Mouse (Mus musculus) ovary, adult 18-20 months (tissue): Measurements from ENCODE around the gene Arhgap15.

Experiments used
- DNase-seq: peaks from one replicate; pipeline ENCODE4 v3.0.0; 2022; ENCODE audit warnings: low spot score, mixed read lengths

Arhgap15 gene

DNA sequence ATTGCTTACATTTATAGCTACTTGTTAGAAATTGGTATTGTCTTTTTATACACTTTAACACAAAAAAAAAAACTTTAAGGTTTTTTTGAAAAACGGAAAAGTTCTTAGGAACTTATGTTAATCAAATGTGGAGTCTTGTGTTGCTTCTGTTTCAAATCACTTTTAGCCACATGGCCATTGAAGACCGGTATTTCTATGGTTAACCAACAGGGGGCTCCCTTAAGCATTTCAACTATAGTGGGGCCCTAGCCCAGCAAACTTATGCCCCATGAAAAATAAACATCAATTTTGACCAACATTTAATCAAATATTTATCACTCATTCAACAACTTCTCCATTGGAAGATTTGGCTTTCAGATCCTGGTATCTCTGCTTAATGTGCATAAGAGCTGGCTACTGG lies 557.5 kb downstream of the Arhgap15 start:
- DNase-seq: no peak

DNA sequence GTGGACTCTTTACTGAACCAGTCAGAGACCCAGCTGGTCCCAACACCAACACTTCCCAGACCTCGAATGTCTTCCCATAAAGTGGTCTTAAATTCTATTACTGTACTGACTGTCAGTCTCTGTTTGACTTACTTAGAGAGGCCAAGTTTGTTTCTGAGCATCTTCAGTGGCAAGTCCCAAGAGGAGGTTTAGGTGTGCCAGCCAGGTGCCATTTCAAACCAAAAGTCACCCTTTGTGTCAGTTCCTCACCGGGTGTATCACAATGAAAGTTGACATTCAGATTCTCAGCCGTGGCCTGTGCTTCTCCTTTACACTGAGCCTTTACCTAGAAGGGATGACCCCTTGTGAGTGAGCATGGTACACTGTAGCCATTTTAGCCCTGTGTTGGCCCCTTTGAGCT lies 560.5 kb downstream of the Arhgap15 start:
- DNase-seq: no peak

DNA sequence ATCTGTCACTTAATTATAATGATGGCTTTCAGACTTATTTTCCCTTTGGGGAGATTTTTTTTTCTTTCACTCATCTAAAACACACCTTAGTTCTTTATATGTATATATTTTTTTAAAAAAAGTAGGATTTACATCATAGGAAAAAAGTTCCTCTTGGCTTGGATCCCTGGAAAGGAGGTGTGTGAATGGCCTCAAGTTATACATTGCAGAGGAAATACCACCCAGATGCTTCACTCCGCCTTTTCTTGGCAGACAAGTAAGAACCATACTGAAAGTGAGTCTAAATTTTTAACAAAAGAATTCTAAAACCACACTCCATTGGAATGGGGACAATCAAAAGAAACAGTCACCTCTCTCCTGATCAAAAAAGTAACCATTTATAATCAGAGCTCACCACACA lies 560.9 kb downstream of the Arhgap15 start:
- DNase-seq: no peak

DNA sequence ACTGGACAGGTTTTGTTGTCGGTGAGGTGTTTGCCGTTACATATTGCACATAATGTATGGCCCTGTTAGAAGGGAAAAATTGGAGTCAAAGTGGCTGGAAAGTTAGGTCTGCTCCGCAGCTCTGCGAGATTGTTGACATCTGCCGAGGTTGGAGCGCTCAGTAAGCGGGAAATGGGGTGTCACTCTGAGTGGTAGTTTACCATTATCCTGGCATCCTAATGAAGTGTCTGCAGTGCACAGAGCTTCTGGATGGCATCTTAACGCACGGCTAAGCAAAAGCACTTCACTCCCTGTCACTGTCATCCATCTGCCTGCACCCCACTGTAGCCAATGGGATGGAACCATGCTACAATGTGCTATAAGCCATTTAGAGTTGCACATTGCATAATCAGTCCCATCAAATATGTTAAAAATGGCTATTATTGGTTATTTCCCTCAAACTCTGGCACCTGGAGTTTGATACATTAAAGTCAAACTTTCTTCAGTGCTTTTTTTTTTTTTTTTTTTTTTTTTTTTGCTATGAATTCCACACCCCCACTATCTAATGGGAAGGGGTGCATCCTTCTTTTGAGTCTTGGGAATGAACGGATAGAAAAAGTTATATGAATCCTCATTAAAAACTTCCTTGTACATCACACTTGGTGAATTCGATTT lies 561.6 kb downstream of the Arhgap15 start:
- no peak for DNase-seq

DNA sequence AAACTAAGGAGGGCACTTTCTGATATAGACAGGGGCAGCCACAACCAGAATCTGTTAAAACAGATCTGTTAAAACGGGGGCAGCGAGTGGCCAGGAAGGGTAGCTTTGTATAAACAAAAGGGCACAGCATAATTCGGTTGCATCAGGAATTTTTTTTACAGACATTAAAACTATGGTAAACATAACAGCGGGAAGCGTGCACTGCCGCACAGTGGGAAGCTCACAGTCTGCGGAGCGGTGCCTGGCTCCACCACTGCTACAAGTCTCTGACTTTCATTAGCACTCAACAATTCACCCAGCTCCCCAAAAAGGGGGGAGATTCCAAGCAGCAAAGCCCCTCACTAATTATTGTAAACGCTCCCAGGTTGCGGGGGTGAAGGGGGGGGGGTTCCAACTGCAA lies 562.6 kb downstream of the Arhgap15 start:
- DNase-seq: no peak

DNA sequence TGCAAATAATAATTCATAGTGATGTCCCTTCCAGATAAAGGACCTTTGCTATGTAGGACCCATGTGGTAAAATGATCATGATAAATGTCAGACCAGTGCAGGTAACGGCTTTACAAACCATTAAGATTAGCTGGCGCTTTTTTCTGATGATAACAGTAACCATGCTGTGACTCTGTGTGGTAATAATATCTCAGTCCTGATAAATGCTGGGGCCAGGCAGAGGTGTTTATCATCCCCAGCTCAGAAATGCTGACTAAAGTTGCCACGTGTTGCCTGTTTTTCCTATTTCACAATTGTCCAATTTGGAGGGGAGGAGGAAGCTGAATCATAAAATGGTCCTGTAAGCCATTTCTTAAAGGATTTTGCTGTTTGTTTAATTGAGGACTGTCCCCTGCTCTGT lies 564.9 kb downstream of the Arhgap15 start:
- DNase-seq: no peak

DNA sequence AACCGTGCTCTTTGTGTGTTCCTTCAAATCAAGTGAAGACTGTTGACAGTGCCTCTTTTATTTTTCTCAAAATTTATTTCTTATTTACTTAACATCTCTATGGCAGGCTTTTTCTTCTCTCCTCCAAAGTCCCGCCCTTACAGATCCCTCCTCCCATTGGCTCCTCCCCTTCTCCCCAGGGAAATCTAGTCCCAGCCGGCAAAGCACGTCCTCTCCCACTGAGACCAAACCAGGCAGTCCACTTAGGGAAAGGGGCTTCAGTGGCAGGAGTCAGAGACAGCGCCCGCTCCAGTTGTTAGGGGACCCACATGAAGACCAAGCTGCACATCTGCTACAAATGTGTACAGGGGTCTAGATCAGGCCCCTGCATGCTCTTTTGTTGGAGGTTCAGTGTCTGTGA lies 569.8 kb downstream of the Arhgap15 start:
- DNase-seq: no peak

DNA sequence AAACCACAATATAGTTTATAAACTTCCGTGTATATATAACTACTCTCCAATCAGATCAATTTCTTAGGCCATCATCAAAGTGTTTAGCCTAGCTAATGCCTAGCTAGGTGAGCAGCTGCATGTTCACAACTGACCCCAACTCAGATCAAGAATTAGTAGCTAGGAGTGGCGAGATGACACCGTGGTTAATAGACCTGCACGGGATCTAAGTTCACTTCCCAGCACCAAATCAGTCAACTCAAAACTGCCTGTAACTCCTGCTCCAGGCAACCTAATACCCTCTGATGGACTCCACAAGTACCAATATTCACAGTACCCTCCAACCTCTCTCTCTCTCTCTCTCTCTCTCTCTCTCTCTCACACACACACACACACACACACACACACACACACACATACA lies 570.9 kb downstream of the Arhgap15 start:
- DNase-seq: no peak

DNA sequence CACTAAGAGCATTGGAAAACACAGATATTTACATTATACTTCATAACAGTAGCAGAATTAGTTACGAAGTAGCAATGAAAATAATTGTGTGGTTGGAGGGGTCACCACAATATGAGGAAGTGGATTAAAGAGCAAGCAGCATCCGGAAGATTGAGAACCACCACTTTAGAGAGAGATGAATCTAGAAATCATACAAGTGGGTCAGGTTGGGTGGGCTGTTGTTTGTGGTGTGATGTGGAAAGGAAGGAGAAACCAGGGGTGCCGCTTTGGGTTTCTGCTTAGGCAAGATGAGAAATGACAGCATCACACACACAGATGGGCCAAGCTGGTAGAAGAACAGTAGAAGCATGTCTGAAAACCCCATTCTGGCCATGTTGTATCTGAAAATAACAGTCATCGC lies 575.2 kb downstream of the Arhgap15 start:
- DNase-seq: no peak

DNA sequence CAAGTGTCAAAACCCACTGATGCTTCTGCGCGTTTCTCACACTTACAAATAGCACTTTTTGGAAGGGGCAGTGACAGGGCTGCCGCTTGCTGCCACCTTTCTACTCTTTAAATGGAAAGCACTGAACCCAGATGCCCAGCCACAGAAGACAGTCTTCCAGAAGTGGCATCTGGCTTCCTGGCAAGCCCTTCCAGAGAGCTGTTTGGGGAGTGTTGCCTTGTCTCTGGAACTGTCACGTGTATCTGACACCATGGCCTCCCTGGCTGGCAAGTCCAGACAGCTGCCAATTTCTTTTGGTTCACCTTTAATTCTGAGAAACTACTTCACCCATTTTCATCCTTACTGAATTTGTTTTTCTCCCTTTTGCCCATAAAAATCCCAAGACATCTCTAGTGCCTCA lies 584.7 kb downstream of the Arhgap15 start:
- no peak for DNase-seq

DNA sequence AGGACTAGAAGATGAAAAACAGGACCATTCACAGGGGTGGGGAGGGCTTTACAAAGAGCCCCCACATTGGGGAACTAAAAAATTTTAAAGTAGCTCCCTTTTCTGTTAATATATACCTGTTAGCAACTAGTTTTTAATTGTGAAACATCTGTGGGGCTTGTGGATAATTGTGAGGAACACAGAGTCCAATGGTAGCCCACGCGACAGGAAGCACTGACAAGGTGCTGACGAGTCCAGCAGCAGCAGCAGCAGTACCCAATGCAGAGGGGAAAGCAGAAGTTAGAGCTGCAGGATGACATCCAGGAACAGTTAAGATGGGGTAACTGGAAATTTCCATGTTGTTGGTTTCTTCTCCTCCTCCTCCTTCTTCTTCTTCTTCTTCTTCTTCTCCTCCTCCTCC lies 585.4 kb downstream of the Arhgap15 start:
- DNase-seq: no peak

DNA sequence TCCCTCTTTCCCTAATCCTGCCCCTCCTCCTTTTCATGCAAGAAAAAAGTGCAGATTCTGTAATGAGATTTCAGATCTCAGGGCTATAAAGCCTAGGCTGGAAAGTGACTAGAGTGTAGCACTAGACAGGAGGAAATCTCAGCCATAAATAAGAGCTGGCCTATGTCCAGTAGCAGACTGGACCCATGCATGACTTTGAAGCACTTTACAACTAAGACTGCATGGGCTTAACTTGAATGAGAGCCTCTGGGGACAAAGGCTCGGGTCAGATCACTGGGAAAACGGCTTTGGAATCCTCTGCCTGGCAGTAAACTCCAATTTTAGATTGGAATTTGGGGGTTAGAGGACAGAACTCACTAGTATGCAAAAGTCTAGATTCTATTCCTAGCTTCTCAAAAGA lies 585.9 kb downstream of the Arhgap15 start:
- DNase-seq: no peak

DNA sequence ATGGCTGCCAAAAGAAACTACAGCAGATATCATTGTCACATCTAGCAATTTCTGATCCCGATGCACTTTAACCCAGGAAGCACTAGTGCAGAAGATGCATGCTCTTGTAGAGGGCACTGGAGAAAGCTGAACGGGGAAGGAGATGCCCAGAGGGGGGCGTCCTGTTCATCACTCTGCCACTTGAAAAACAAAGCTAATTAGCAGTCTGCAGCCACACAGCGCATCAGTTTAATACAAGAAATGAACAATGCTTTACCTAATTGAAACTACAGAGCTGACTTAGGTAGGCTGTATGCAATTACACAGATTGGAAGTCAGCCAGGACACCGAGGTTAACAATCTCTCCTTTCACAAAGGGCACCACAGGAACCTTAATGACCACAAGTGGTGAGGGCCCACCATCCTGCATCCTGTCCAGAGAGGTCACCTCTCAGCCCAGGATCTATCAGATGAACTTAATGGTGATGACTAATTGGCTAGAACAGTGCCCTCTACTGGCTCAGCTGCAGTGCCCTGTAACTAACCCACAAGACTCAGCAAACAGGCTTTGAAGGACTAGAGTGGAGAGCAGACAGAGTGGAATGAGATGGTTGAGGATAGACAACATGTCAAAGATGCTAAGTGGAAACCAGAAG lies 588.2 kb downstream of the Arhgap15 start:
- no peak for DNase-seq

DNA sequence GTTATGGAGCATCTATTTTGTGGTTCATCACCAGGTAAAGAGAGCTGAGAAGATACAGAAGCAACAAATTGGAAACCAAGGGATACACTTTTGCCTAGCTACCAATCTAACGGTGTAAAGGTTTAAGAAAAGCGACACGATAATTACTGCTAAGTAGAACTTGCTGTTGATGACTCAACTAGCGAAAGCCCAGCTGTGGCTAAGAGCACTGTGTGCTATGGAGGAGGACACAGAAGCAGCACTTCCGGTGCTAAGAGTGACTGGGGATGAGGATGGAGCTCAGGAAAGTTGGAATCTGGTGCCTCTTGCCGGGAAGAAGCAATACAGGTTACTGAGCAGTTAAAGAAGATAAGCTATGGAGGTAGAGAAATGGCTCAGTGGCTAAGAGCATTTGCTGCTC lies 589.8 kb downstream of the Arhgap15 start:
- DNase-seq: no peak

DNA sequence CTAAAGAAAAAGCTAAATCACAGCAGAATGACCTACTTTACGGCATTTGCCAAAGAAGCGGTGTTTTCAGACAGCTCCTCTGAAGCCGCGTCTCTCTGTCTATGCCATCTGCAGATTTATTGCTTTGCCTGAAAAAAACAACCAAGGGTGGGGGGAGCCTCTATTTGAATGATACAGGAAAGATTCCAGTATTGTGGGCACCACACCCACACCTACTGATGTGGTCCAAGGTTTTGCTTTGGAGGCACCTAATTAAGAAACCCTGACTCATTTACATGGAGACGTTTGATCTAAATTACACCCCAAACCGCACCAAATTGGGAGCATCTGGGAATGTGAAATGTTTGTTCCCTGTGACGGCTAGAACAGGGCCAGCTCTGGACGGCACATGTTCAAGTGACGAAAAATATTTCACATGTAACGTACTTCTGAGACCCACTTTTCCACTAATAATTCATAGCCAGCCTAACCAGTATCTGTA lies 592.5 kb downstream of the Arhgap15 start:
- DNase-seq: no peak

DNA sequence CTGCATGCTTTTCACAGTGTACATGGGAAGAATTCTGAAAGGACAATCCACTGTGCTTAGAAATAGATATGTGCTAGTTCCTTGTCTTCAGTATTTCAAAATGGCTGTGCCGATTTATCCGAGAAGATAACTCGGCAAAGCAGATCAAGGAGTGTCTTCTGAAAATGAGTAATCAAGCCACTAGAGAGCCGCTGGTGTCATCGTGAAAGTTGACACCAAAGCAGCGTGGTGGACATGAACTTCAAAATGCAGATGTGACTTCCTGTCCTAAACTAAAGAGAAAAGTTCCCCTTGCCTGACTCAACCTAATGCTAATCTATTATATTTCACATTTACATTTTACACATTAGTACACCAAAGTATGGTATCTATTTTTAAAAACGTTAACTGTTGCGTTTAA lies 596.2 kb downstream of the Arhgap15 start:
- no peak for DNase-seq

DNA sequence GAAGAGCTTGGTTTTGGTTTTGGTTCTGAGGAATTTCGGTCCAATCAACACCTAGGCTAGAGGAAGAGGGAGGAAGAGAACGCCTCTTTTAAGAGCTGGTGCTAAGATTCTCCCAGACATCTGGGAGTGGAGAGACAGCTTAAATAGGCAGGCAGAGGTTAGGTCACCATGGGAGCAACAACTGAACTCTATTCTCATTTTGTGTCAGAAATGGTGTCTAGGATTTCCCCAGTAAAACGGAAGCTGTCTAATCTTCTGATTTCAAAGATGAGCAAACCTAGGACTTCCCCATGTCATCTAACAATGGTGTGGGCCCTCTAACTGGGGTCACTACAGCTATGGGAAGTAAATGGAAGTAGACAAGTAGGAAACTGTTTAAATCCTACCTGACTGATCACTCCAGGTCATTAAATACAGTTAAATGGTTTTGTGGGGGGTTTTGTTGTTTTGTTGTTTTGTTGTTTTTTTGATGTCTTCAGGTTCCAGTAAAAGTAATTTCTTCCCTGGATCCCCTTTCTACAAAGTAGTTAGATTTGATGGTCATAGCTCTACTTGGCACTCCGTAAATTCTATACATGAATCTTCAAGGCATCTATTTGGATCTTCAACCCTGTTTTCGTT lies 596.8 kb downstream of the Arhgap15 start:
- no peak for DNase-seq

DNA sequence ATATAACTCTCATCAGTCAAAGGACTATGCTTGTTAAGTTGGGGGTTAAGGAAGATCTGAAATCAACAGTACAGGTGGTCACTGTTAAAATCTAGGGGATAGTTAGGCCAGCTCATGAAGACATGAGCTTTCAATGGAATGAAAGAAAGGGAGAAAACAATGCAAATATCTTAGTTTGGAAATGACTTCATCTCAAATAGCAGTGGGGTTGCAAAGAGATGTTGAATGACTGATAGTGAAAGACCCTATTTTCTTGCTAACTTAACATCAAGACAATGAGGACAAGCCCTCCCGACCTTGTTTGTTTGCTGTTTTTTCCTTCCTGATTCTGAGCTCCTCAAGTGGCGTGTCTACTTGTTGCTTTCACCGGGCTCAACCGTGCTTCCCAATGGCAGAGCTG lies 597.6 kb downstream of the Arhgap15 start:
- DNase-seq: no peak

DNA sequence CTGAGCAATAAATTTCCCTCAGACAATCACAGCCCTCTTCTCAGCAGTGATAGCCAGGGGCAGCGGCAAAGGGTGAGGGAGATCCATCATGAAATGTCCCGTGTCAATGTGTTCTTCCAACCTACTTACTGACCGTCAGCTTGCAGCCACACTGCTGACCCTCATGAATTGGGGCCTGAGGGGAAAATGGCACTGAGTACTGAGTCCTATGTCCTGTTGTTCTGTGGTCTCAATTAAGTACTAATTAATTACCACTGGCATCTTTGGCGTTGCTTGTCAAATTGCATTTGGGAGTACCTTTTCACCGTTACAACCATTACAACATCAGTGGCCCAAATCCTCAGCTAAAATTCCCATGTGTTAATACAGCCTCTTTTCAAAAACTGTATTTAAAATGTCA lies 599.2 kb downstream of the Arhgap15 start:
- DNase-seq: no peak

DNA sequence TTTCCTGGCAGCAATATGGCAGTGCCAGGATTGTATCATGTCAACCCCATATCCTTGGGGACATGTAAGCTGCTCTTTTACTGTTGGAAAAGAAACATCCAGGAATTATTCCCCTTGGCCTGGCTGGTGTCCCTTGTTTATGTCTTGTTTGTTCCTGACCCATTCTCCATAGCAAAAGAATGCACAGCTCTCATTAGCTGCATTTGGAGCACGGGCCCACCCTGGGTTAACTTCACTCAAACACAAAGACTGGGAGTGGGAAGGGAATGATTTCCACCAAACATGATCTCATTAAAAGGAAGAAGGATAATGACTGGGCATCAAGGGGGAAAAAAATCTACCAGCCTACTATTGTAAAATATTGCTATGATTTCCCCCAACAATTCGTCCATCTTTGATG lies 600.5 kb downstream of the Arhgap15 start:
- DNase-seq: no peak

DNA sequence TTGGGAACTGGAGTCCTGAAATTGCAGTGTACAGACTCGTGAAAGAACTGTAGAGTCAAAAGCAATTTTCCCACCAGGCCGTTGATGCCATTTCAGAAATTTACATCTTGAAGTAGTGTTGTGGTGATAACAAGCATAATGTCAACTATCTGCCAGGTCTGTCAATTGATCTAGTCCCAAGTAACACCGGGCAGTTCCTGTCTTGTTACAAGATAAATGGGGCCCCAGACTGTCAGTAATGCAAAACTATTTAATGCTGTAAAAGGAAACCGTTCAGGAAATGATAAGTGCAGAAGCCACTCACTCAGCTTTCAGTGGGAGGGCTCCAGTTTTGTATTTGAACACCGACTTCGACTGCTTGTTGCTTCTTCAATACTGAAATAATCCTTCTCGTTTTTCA lies 604.3 kb downstream of the Arhgap15 start:
- DNase-seq: no peak

DNA sequence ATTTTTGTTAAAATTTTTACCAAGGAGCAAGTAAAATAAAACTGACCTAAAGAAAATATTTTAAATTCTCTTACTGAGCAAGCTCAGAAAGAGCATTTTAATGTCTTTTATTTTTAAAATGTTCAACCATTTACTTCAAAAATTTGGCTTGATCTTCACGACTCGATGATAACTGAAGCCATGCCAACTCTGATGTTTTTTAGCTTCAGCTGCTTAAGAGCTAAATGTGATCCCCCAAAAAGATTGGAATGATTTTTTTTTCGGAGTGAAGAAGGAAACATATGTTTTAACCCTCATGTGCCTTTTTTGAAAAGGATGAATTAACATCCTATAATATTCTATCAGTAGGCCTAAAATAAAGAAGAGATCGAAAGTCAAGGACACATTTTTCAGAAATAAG lies 605.0 kb downstream of the Arhgap15 start:
- no peak for DNase-seq

DNA sequence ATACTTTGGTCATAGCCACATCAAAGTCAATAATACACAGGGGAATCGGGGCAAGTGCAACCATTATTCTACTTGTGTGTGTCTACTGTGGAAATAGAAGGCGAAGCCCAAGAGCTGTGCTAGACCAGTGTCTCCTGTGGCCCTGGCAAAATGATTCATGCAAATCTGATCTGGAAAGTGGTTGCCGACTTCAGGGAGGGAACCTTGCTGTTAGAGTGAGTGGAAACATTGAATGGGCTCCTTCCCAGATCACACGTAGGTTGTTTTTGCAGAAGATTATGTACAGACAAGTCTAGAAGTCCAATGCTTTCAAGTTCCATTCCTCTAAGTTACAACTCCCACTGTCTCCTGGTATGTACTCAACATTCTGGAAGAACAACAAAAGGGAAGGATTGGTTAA lies 606.2 kb downstream of the Arhgap15 start:
- DNase-seq: no peak

DNA sequence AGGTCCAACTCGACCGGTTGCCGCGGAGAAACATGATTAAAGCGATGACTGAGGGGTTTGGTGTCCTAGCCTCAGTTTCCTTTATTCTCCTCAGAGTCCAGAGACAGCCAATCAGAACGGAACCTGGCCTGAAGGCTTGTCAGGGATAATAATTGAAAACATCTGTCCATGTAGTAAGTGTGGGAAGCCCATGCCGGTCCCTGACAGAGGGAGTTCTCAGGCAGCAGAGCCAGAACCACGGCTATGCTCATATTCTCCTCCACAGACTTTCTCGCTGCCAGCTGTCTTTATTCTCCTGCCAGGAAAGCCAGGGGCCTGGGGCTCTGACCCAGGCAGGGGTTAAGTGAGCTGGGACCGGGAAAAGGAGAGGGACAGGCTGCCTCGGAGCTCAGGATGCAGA lies 606.7 kb downstream of the Arhgap15 start:
- DNase-seq: no peak
